Mouse (Mus musculus) T-helper 17 cell (primary cell): ENCODE data around the gene Fmnl3.

Source experiments
- in situ Hi-C, 2 experiments: fragments of 300-600 bp; cut with MboI, MseI; formaldehyde crosslinking; loops; 1 replicate in 1 of 2; 2 replicates in 1 of 2; pipeline ENCODE4 v1.15.1; 2025; ENCODE audit warnings: high pct_unique_total_duplicates in 2 of 2

The Fmnl3 gene

GRCm38 (mm10) chr15:99343414-99344147, 26.7 kb downstream of the Fmnl3 start:
- in situ Hi-C loops: no loop called here

- in situ Hi-C loops: no loop called here
These were observed 27.9 kb downstream of the Fmnl3 start for GRCm38 (mm10) chr15:99342194-99342981.

- in situ Hi-C loops: no loop called here
These were observed 29.2 kb downstream of the Fmnl3 start for GRCm38 (mm10) chr15:99341102-99341501.

- in situ Hi-C loops: no loop called here
These were observed 30.6 kb downstream of the Fmnl3 start for GRCm38 (mm10) chr15:99339669-99340068.

- in situ Hi-C loops: no loop called here
These were observed 31.4 kb downstream of the Fmnl3 start for GRCm38 (mm10) chr15:99338916-99339315.

GRCm38 (mm10) chr15:99335801-99336320, 34.4 kb downstream of the Fmnl3 start:
- in situ Hi-C loops: no loop called here

GRCm38 (mm10) chr15:99334500-99334899, 35.8 kb downstream of the Fmnl3 start:
- in situ Hi-C loops: no loop called here

GRCm38 (mm10) chr15:99333676-99334065, 36.6 kb downstream of the Fmnl3 start:
- in situ Hi-C loops: no loop called here

GRCm38 (mm10) chr15:99332921-99333675, 37.2 kb downstream of the Fmnl3 start:
- in situ Hi-C loops: no loop called here

- in situ Hi-C loops: no loop called here
These were observed 38.2 kb downstream of the Fmnl3 start for GRCm38 (mm10) chr15:99332111-99332510.

GRCm38 (mm10) chr15:99331341-99331740, 38.9 kb downstream of the Fmnl3 start:
- in situ Hi-C loops: no loop called here

- in situ Hi-C loops: no loop called here
These were observed 40.0 kb downstream of the Fmnl3 start for GRCm38 (mm10) chr15:99330324-99330723.

GRCm38 (mm10) chr15:99328011-99328410, 42.3 kb downstream of the Fmnl3 start:
- in situ Hi-C loops: loop anchor here in 1 of 2 experiments (5.0 kb wide), 1 partner anchor 49 kb away; no protein-coding TSS in a partner anchor

- in situ Hi-C loops: loop anchor here in 1 of 2 experiments (5.0 kb wide), 1 partner anchor 50 kb away; no protein-coding TSS in a partner anchor
These were observed 43.3 kb downstream of the Fmnl3 start for GRCm38 (mm10) chr15:99326959-99327358.

GRCm38 (mm10) chr15:99326407-99326806, 43.9 kb downstream of the Fmnl3 start:
- in situ Hi-C loops: loop anchor here in 1 of 2 experiments (5.0 kb wide), 1 partner anchor 51 kb away; no protein-coding TSS in a partner anchor

GRCm38 (mm10) chr15:99325598-99325997, 44.7 kb downstream of the Fmnl3 start:
- in situ Hi-C loops: loop anchor here in 1 of 2 experiments (5.0 kb wide), 1 partner anchor 52 kb away; no protein-coding TSS in a partner anchor

GRCm38 (mm10) chr15:99324151-99324550, 46.1 kb downstream of the Fmnl3 start:
- in situ Hi-C loops: loop anchor here in 1 of 2 experiments (5.0 kb wide), 1 partner anchor 53 kb away; no protein-coding TSS in a partner anchor

- in situ Hi-C loops: loop anchor here in 1 of 2 experiments (5.0 kb wide), 1 partner anchor 56 kb away; no protein-coding TSS in a partner anchor
These were observed 49.3 kb downstream of the Fmnl3 start for GRCm38 (mm10) chr15:99320978-99321377.

GRCm38 (mm10) chr15:99320168-99320674, 50.1 kb downstream of the Fmnl3 start:
- in situ Hi-C loops: loop anchor here in 1 of 2 experiments (5.0 kb wide), 1 partner anchor 57 kb away; no protein-coding TSS in a partner anchor

GRCm38 (mm10) chr15:99319411-99319871, 50.8 kb downstream of the Fmnl3 start:
- in situ Hi-C loops: no loop called here
